Mouse (Mus musculus) neural tube, embryonic 12.5 days (tissue): ENCODE data around the gene Adtrp. TPM values are rescaled to one million over a fixed set of nuclear protein-coding genes. Genes with fewer than 3 reads are reported as not detected.

Experiments used
- ATAC-seq: fragments of 200-750 bp; cut with Nextera tagmentation; 2 replicates; pipeline ENCODE4 v1.8.0; 2017; ENCODE audit warnings: low read depth, mild to moderate bottlenecking, moderate TSS enrichment, moderate library complexity; ENCODE audit not compliant: low FRiP score
- H3K27ac ChIP-seq: fragments of 300-500 bp; sonication (generic); 2 replicates; pipeline ENCODE4 v1.5.1; 2016
- H3K27me3 ChIP-seq: fragments of 300-500 bp; sonication (generic); replicated peaks from 2 replicates; pipeline ENCODE4 v1.6.1; 2016; ENCODE audit warnings: mild to moderate bottlenecking
- H3K36me3 ChIP-seq: fragments of 300-500 bp; sonication (generic); 2 replicates; pipeline ENCODE4 v1.6.1; 2016; ENCODE audit warnings: mild to moderate bottlenecking
- H3K4me1 ChIP-seq: fragments of 300-500 bp; sonication (generic); 2 replicates; pipeline ENCODE4 v1.6.1; 2016
- H3K4me2 ChIP-seq: fragments of 300-500 bp; sonication (generic); replicated peaks from 2 replicates; pipeline ENCODE4 v1.6.1; 2016; ENCODE audit warnings: mild to moderate bottlenecking
- H3K4me3 ChIP-seq: fragments of 300-500 bp; sonication (generic); 2 replicates; pipeline ENCODE4 v1.5.1; 2016
- H3K9ac ChIP-seq: fragments of 300-500 bp; sonication (generic); 2 replicates; pipeline ENCODE4 v1.6.1; 2016; ENCODE audit warnings: mild to moderate bottlenecking
- H3K9me3 ChIP-seq: fragments of 300-500 bp; sonication (generic); 2 replicates; pipeline ENCODE4 v1.6.1; 2016; ENCODE audit warnings: mild to moderate bottlenecking
- WGBS: fragments of 180-500 bp; shearing (Covaris S2); methylation state at CpG from one replicate; pipeline ENCODE4 v1.1.7; 2016; 5-methylcytosine and 5-hydroxymethylcytosine counted together
- polyA plus RNA-seq: library from polyadenylated mRNA; unstranded; fragments of >200 nt; fragmentation: Nextera tagmentation; extraction: Ambion mirVana; gene quantifications from 2 replicates; pipeline ENCODE4 v1.2.1, GENCODE M21; 2016

Gene Adtrp
- polyA plus RNA-seq, 1 experiment from 2014 or later, result 0.52 TPM

- Histone ChIP-seq H3K36me3 (no peaks in the 10 kb centered on the region), H3K4me1 (peaks cover 19% of the 10 kb centered on the region), H3K9me3 (no peaks in the 10 kb centered on the region), H3K4me2 (peak overlapping the region; percentile 51), H3K27ac (no peak overlapping the region), H3K27me3 (no peaks in the 10 kb centered on the region), H3K9ac (no peak overlapping the region), H3K4me3 (0 out of 2 replicates have a peak overlapping the region, but pooled peaks have one; percentile 1)
- peak; percentile 94 for ATAC-seq
- 2% methylated on average over 8 of the region's 8 CpGs for WGBS
Measured at GRCm38 (mm10) chr13:41801177-41801636, 46.3 kb downstream of the Adtrp start.

- no peaks in the 10 kb centered on the region for H3K27me3 ChIP-seq
- H3K27ac ChIP-seq, result no peak overlapping the region
- ATAC-seq, result no peak
- H3K4me1 ChIP-seq, result no peaks in the 10 kb centered on the region
- WGBS, result 90% methylated on average over 6 of the region's 6 CpGs
- no peak overlapping the region for H3K9ac ChIP-seq
- H3K9me3 ChIP-seq, result no peaks in the 10 kb centered on the region
- no peak overlapping the region for H3K4me3 ChIP-seq
- H3K36me3 ChIP-seq, result no peaks in the 10 kb centered on the region
- no peak overlapping the region for H3K4me2 ChIP-seq
Measured at GRCm38 (mm10) chr13:41792849-41793248, 54.6 kb downstream of the Adtrp start.

GRCm38 (mm10) chr13:41787863-41788536 lies 59.5 kb downstream of the Adtrp start:
- Histone ChIP-seq H3K27me3 (no peaks in the 10 kb centered on the region), H3K4me2 (no peak overlapping the region), H3K27ac (no peak overlapping the region), H3K4me3 (no peak overlapping the region), H3K4me1 (no peaks in the 10 kb centered on the region), H3K9ac (no peak overlapping the region), H3K9me3 (no peaks in the 10 kb centered on the region), H3K36me3 (no peaks in the 10 kb centered on the region)
- ATAC-seq, result no peak
- 77% methylated on average over 2 of the region's 2 CpGs for WGBS

- no peaks in the 10 kb centered on the region for H3K4me1 ChIP-seq
Measured at GRCm38 (mm10) chr13:41786640-41787039, 60.8 kb downstream of the Adtrp start.

GRCm38 (mm10) chr13:41784889-41785701 lies 62.4 kb downstream of the Adtrp start:
- Histone ChIP-seq H3K4me3 (no peak overlapping the region), H3K27ac (no peak overlapping the region), H3K9me3 (no peaks in the 10 kb centered on the region), H3K27me3 (no peaks in the 10 kb centered on the region), H3K9ac (no peak overlapping the region), H3K36me3 (no peaks in the 10 kb centered on the region), H3K4me1 (no peaks in the 10 kb centered on the region), H3K4me2 (no peak overlapping the region)
- ATAC-seq, result no peak
- WGBS, result 92% methylated on average over 7 of the region's 7 CpGs

More at GRCm38 (mm10) chr13:41786640-41787039, 60.8 kb downstream of the Adtrp start:
- Histone ChIP-seq H3K4me2 (no peak overlapping the region), H3K36me3 (no peaks in the 10 kb centered on the region), H3K27me3 (no peaks in the 10 kb centered on the region), H3K27ac (no peak overlapping the region), H3K9ac (no peak overlapping the region), H3K9me3 (no peaks in the 10 kb centered on the region), H3K4me3 (no peak overlapping the region)
- WGBS, result 87% methylated on average over 3 of the region's 3 CpGs
- ATAC-seq, result no peak

GRCm38 (mm10) chr13:41780296-41780695 lies 67.2 kb downstream of the Adtrp start:
- no peaks in the 10 kb centered on the region for H3K9me3 ChIP-seq
- H3K36me3 ChIP-seq, result no peaks in the 10 kb centered on the region
- H3K27me3 ChIP-seq, result no peaks in the 10 kb centered on the region
- ATAC-seq, result no peak
- no peaks in the 10 kb centered on the region for H3K4me1 ChIP-seq
- no peak overlapping the region for H3K4me2 ChIP-seq
- H3K27ac ChIP-seq, result no peak overlapping the region
- WGBS, result 75% methylated on average over 4 of the region's 4 CpGs
- no peak overlapping the region for H3K9ac ChIP-seq
- H3K4me3 ChIP-seq, result no peak overlapping the region

GRCm38 (mm10) chr13:41779603-41780180 lies 67.8 kb downstream of the Adtrp start:
- ATAC-seq, result 0 out of 2 replicates have a peak, but pooled peaks have one; percentile 63
- H3K36me3 ChIP-seq, result no peaks in the 10 kb centered on the region

GRCm38 (mm10) chr13:41773812-41774376 lies 73.6 kb downstream of the Adtrp start:
- H3K36me3 ChIP-seq, result no peaks in the 10 kb centered on the region
- no peaks in the 10 kb centered on the region for H3K9me3 ChIP-seq
- no peak for ATAC-seq
- no peaks in the 10 kb centered on the region for H3K27me3 ChIP-seq
- no peak overlapping the region for H3K4me3 ChIP-seq
- H3K9ac ChIP-seq, result no peak overlapping the region
- H3K27ac ChIP-seq, result no peak overlapping the region
- H3K4me2 ChIP-seq, result no peak overlapping the region
- WGBS, result 83% methylated on average over 4 of the region's 4 CpGs
- H3K4me1 ChIP-seq, result no peaks in the 10 kb centered on the region

More at GRCm38 (mm10) chr13:41779603-41780180, 67.8 kb downstream of the Adtrp start:
- no peak overlapping the region for H3K9ac ChIP-seq
- no peaks in the 10 kb centered on the region for H3K4me1 ChIP-seq
- no peaks in the 10 kb centered on the region for H3K27me3 ChIP-seq
- no peak overlapping the region for H3K4me3 ChIP-seq
- WGBS, result 42% methylated on average over 9 of the region's 9 CpGs
- no peak overlapping the region for H3K4me2 ChIP-seq
- no peaks in the 10 kb centered on the region for H3K9me3 ChIP-seq
- H3K27ac ChIP-seq, result no peak overlapping the region

- Histone ChIP-seq H3K4me2 (no peak overlapping the region), H3K27me3 (no peaks in the 10 kb centered on the region), H3K9me3 (no peaks in the 10 kb centered on the region), H3K4me1 (no peaks in the 10 kb centered on the region), H3K9ac (no peak overlapping the region), H3K4me3 (no peak overlapping the region), H3K27ac (no peak overlapping the region), H3K36me3 (no peaks in the 10 kb centered on the region)
- 26% methylated on average over 3 of the region's 3 CpGs for WGBS
- ATAC-seq, result no peak
Measured at GRCm38 (mm10) chr13:41771061-41771460, 76.4 kb downstream of the Adtrp start.

GRCm38 (mm10) chr13:41767941-41768340 lies 79.5 kb downstream of the Adtrp start:
- no peaks in the 10 kb centered on the region for H3K36me3 ChIP-seq
- H3K4me1 ChIP-seq, result no peaks in the 10 kb centered on the region
- no peak overlapping the region for H3K4me3 ChIP-seq
- 93% methylated on average over 4 of the region's 4 CpGs for WGBS
- no peak overlapping the region for H3K9ac ChIP-seq
- no peak overlapping the region for H3K27ac ChIP-seq
- no peak overlapping the region for H3K4me2 ChIP-seq
- ATAC-seq, result no peak
- no peaks in the 10 kb centered on the region for H3K27me3 ChIP-seq
- no peaks in the 10 kb centered on the region for H3K9me3 ChIP-seq

GRCm38 (mm10) chr13:41761986-41762385 lies 85.5 kb downstream of the Adtrp start:
- Histone ChIP-seq H3K36me3 (no peaks in the 10 kb centered on the region), H3K9ac (no peak overlapping the region), H3K4me2 (no peak overlapping the region), H3K4me3 (no peak overlapping the region), H3K4me1 (peaks cover 11% of the 10 kb centered on the region), H3K9me3 (no peaks in the 10 kb centered on the region), H3K27me3 (no peaks in the 10 kb centered on the region), H3K27ac (no peak overlapping the region)
- 82% methylated on average over 3 of the region's 3 CpGs for WGBS
- no peak for ATAC-seq

GRCm38 (mm10) chr13:41760484-41760883 lies 87.0 kb downstream of the Adtrp start:
- no peak for ATAC-seq
- H3K4me2 ChIP-seq, result no peak overlapping the region
- no peak overlapping the region for H3K9ac ChIP-seq
- no peaks in the 10 kb centered on the region for H3K9me3 ChIP-seq
- 42% methylated on average over 10 of the region's 10 CpGs for WGBS
- H3K4me1 ChIP-seq, result peaks cover 11% of the 10 kb centered on the region
- no peak overlapping the region for H3K4me3 ChIP-seq
- no peaks in the 10 kb centered on the region for H3K27me3 ChIP-seq
- no peak overlapping the region for H3K27ac ChIP-seq
- no peaks in the 10 kb centered on the region for H3K36me3 ChIP-seq
